ENCODE assay signal across 15 mouse cellular contexts in the genomic region with DNA sequence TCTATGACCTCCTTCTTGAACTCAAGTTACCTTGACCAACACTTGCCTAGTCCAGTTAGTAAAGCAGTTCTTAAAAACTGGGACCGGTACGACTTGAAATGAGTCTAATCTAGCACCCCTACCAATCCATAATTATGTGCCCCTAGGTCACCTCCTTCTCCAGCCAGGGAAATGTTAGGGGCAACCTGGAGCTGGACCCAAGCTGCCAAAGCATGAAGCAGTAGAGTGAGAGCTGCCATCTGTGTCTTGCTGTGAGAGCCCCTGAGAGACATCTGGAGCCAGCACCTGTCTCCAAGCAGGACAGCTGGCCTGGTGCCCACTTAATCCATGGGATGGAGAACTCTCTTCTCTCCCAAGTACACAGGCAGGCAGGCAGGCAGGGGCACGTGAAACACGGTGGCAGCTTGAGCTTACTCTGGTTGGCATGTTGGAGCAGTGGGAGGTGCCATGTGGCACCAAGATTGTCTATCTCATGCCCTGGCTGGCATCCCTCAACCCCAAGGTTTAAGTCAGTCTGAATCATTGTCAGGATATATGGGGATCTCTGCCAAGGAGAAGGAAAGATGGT.
DNase-seq lines count a peak whose midpoint lies in the region; ATAC-seq lines count a peak whose summit lies in the region.
"Had no signal": no experiment of that assay in that cellular context is flagged by ENCODE, and none has a peak within 500 bp of the region (broad histone marks: within the 10 kb centered on the region; RNA-seq: fewer than 3 reads in every experiment).

No protein-coding gene starts in this region.

- H3K36me3 ChIP-seq in hindbrain, embryonic 16.5 days (ENCODE audit: control insufficient read depth, insufficient read depth, low read length), result no peaks in the 10 kb centered on the region
- no peaks in the 10 kb centered on the region for H3K36me3 ChIP-seq in hindbrain, embryonic 11.5 days (ENCODE audit: control insufficient read depth, insufficient read depth, low read length)
- H3K36me3 ChIP-seq: heart, embryonic 15.5 days; limb, embryonic 12.5 days; midbrain, embryonic 12.5 days had no signal

- H3K9ac ChIP-seq in hindbrain, embryonic 16.5 days (ENCODE audit: low read depth, low read length), result no peak overlapping the region
- no peak overlapping the region for H3K9ac ChIP-seq in hindbrain, embryonic 11.5 days (ENCODE audit: low read depth, low read length)
- H3K9ac ChIP-seq: heart, embryonic 15.5 days; limb, embryonic 12.5 days; midbrain, embryonic 12.5 days had no signal

- intact Hi-C loops in left cerebral cortex, postnatal 4 days (cut with DNase I), result no loop called here

- ATAC-seq in hindbrain, embryonic 16.5 days, result peak; percentile 93
- ATAC-seq in hindbrain, embryonic 11.5 days (ENCODE audit: low FRiP score), result no peak
- ATAC-seq in megakaryocyte progenitor cell, adult 5-6 weeks (replicated peaks; ENCODE audit: poor library complexity), result no peak
- ATAC-seq: CD4-positive, CD25-positive, alpha-beta regulatory T cell, adult 4 months had no signal

- H3K27me3 ChIP-seq in hindbrain, embryonic 16.5 days (replicated peaks; ENCODE audit: control insufficient read depth, insufficient read depth, low read length), result no peaks in the 10 kb centered on the region
- H3K27me3 ChIP-seq in hindbrain, embryonic 11.5 days (ENCODE audit: control insufficient read depth, insufficient read depth, low read length), result no peaks in the 10 kb centered on the region
- H3K27me3 ChIP-seq: heart, embryonic 15.5 days; limb, embryonic 12.5 days; midbrain, embryonic 12.5 days had no signal

- no peak for DNase-seq in hindbrain, embryonic 11.5 days (ENCODE audit: low spot score)
- peak; percentile 50 for DNase-seq in retina, postnatal 1 day
- DNase-seq in retina, embryonic 14.5 days (ENCODE audit: low spot score), result no peak
- peak; percentile 100 for DNase-seq in cerebellum, adult 8-10 months
- peak; percentile 99 for DNase-seq in left cerebral cortex, postnatal 4 days
- DNase-seq in spleen, postnatal 4 days (ENCODE audit: low spot score in 2 of 2), result no peak
- DNase-seq: gastrocnemius, adult 2 months; kidney, postnatal 14 days; lung, adult 18-20 months had no signal

- H3K4me2 ChIP-seq in hindbrain, embryonic 16.5 days (ENCODE audit: low read length), result no peak overlapping the region
- H3K4me2 ChIP-seq in hindbrain, embryonic 11.5 days (replicated peaks; ENCODE audit: low read depth, low read length), result no peak overlapping the region
- H3K4me2 ChIP-seq: heart, embryonic 15.5 days; limb, embryonic 12.5 days; midbrain, embryonic 12.5 days had no signal

- H3K9me3 ChIP-seq in hindbrain, embryonic 16.5 days (ENCODE audit: control insufficient read depth, low read length), result no peaks in the 10 kb centered on the region
- H3K9me3 ChIP-seq in hindbrain, embryonic 11.5 days (ENCODE audit: control insufficient read depth, low read length), result no peaks in the 10 kb centered on the region
- H3K9me3 ChIP-seq: heart, embryonic 15.5 days; limb, embryonic 12.5 days; midbrain, embryonic 12.5 days had no signal

- no peak overlapping the region for H3K4me3 ChIP-seq in hindbrain, embryonic 16.5 days (ENCODE audit: low read length)
- no peak overlapping the region for H3K4me3 ChIP-seq in hindbrain, embryonic 11.5 days (ENCODE audit: low read depth, low read length)
- H3K4me3 ChIP-seq: gastrocnemius, adult 2 months; heart, embryonic 15.5 days; limb, embryonic 12.5 days; midbrain, embryonic 12.5 days had no signal

- H3K27ac ChIP-seq in hindbrain, embryonic 16.5 days (ENCODE audit: low read depth, low read length), result no peak overlapping the region
- H3K27ac ChIP-seq in hindbrain, embryonic 11.5 days (ENCODE audit: low read depth, low read length), result no peak overlapping the region
- H3K27ac ChIP-seq: gastrocnemius, adult 2 months; heart, embryonic 15.5 days; limb, embryonic 12.5 days; midbrain, embryonic 12.5 days had no signal

- WGBS in hindbrain, embryonic 16.5 days, result 72% methylated on average over 4 of the region's 4 CpGs
- WGBS in hindbrain, embryonic 11.5 days, result 92% methylated on average over 4 of the region's 4 CpGs

- H3K4me1 ChIP-seq in hindbrain, embryonic 16.5 days (ENCODE audit: control insufficient read depth, insufficient read depth, low read depth, low read length), result no peaks in the 10 kb centered on the region
- H3K4me1 ChIP-seq in hindbrain, embryonic 11.5 days (replicated peaks; ENCODE audit: control insufficient read depth, insufficient read depth, low read length), result no peaks in the 10 kb centered on the region
- H3K4me1 ChIP-seq: heart, embryonic 15.5 days; limb, embryonic 12.5 days; midbrain, embryonic 12.5 days had no signal

Comparison
In these comparisons a context has a peak if more than half of its experiments do, and no peak if none do; other contexts are left out.
1. DNase-seq: peak in retina, postnatal 1 day (single experiment), cerebellum, adult 8-10 months (single experiment) and left cerebral cortex, postnatal 4 days (single experiment); none in hindbrain, embryonic 11.5 days (single experiment), retina, embryonic 14.5 days (single experiment) and spleen, postnatal 4 days (0 of 2).